Mouse (Mus musculus): ENCODE data around the gene Snx22. TPM values are rescaled to one million over a fixed set of nuclear protein-coding genes. Genes with fewer than 3 reads are reported as not detected.

Gene Snx22
- total RNA-seq, 2 experiments from 2014 or later: 0.28 TPM; not detected in 1

GRCm38 (mm10) chr9:66064316-66064715 is 5.2 kb downstream of the Snx22 start:
- intact Hi-C loops (cut with DNase I): loop anchor here (5.0 kb wide), 1 partner anchor 58 kb away; no protein-coding TSS in a partner anchor
- no peak for TF ChIP-seq CTCF (IDR thresholded peaks at IDR 0.05)
- no peak overlapping the region for H3K4me3 ChIP-seq
- no peak for DNase-seq
- H3K27ac ChIP-seq: no peak overlapping the region

- Histone ChIP-seq H3K4me3 (no peak overlapping the region), H3K27ac (no peak overlapping the region)
- TF ChIP-seq CTCF (IDR thresholded peaks at IDR 0.05): no peak
- intact Hi-C loops (cut with DNase I): loop anchor here (5.0 kb wide), 1 partner anchor 59 kb away; no protein-coding TSS in a partner anchor
- DNase-seq: no peak
Measured at GRCm38 (mm10) chr9:66063446-66063845, 6.1 kb downstream of the Snx22 start.

- intact Hi-C loops (cut with DNase I): loop anchor here (5.0 kb wide), 1 partner anchor 61 kb away; no protein-coding TSS in a partner anchor
Measured at GRCm38 (mm10) chr9:66061656-66062055, 7.9 kb downstream of the Snx22 start.

GRCm38 (mm10) chr9:66060986-66061385 is 8.5 kb downstream of the Snx22 start:
- DNase-seq: no peak
- TF ChIP-seq CTCF (IDR thresholded peaks at IDR 0.05): no peak
- Histone ChIP-seq H3K27ac (peak overlapping the region; percentile 93), H3K4me3 (peak overlapping the region; percentile 87)
- intact Hi-C loops (cut with DNase I): loop anchor here (5.0 kb wide), 1 partner anchor 61 kb away; no protein-coding TSS in a partner anchor

More at GRCm38 (mm10) chr9:66061656-66062055, 7.9 kb downstream of the Snx22 start:
- DNase-seq: no peak
- no peak for TF ChIP-seq CTCF (IDR thresholded peaks at IDR 0.05)
- no peak overlapping the region for H3K27ac ChIP-seq
- no peak overlapping the region for H3K4me3 ChIP-seq

- Histone ChIP-seq H3K27ac (peak overlapping the region; percentile 93), H3K4me3 (peak overlapping the region; percentile 87)
- intact Hi-C loops (cut with DNase I): loop anchor here (5.0 kb wide), 1 partner anchor 62 kb away; no protein-coding TSS in a partner anchor
- DNase-seq: no peak
- no peak for TF ChIP-seq CTCF (IDR thresholded peaks at IDR 0.05)
Measured at GRCm38 (mm10) chr9:66060308-66060647, 9.2 kb downstream of the Snx22 start.

GRCm38 (mm10) chr9:66059583-66060307 is 9.8 kb downstream of the Snx22 start, which contains the start of gene Ppib:
Ppib (plus strand) TSS chr9:66060222.
- intact Hi-C loops (cut with DNase I): loop anchor here (5.0 kb wide), 1 partner anchor 63 kb away; no protein-coding TSS in a partner anchor
- Histone ChIP-seq H3K27ac (peak within 1 kb of the TSS; percentile 93), H3K4me3 (peak within 1 kb of the TSS; percentile 87)
- peak; percentile 99 for DNase-seq
- TF ChIP-seq CTCF (IDR thresholded peaks at IDR 0.05): peak; percentile 16; the same call in 1 of the 2 replicates

GRCm38 (mm10) chr9:66053620-66054019 is 15.9 kb downstream of the Snx22 start:
- H3K4me3 ChIP-seq: no peak overlapping the region
- intact Hi-C loops (cut with DNase I): no loop called here
- DNase-seq: no peak
- TF ChIP-seq CTCF (IDR thresholded peaks at IDR 0.05): no peak
- H3K27ac ChIP-seq: no peak overlapping the region

GRCm38 (mm10) chr9:66052731-66053130 is 16.8 kb downstream of the Snx22 start:
- DNase-seq: no peak
- no peak for TF ChIP-seq CTCF (IDR thresholded peaks at IDR 0.05)
- Histone ChIP-seq H3K4me3 (no peak overlapping the region), H3K27ac (no peak overlapping the region)
- intact Hi-C loops (cut with DNase I): no loop called here

- Histone ChIP-seq H3K4me3 (no peak overlapping the region), H3K27ac (no peak overlapping the region)
- DNase-seq: no peak
- no peak for TF ChIP-seq CTCF (IDR thresholded peaks at IDR 0.05)
- intact Hi-C loops (cut with DNase I): no loop called here
Measured at GRCm38 (mm10) chr9:66051493-66051892, 18.0 kb downstream of the Snx22 start.

- no peak overlapping the region for H3K4me3 ChIP-seq
- intact Hi-C loops (cut with DNase I): no loop called here
- DNase-seq: no peak
- TF ChIP-seq CTCF (IDR thresholded peaks at IDR 0.05): peak; percentile 29; the same call in 1 of the 2 replicates
- H3K27ac ChIP-seq: peak overlapping the region; percentile 60
Measured at GRCm38 (mm10) chr9:66049931-66050601, 19.5 kb downstream of the Snx22 start.

GRCm38 (mm10) chr9:66043241-66043640 is 26.3 kb downstream of the Snx22 start:
- no peak for DNase-seq
- intact Hi-C loops (cut with DNase I): no loop called here
- Histone ChIP-seq H3K4me3 (no peak overlapping the region), H3K27ac (no peak overlapping the region)
- no peak for TF ChIP-seq CTCF (IDR thresholded peaks at IDR 0.05)

- intact Hi-C loops (cut with DNase I): no loop called here
- TF ChIP-seq CTCF (IDR thresholded peaks at IDR 0.05): no peak
- Histone ChIP-seq H3K27ac (no peak overlapping the region), H3K4me3 (no peak overlapping the region)
- DNase-seq: no peak
Measured at GRCm38 (mm10) chr9:66042331-66042730, 27.2 kb downstream of the Snx22 start.

- H3K4me3 ChIP-seq: no peak overlapping the region
- H3K27ac ChIP-seq: no peak overlapping the region
- no peak for DNase-seq
- TF ChIP-seq CTCF (IDR thresholded peaks at IDR 0.05): no peak
- intact Hi-C loops (cut with DNase I): no loop called here
Measured at GRCm38 (mm10) chr9:66040801-66041200, 28.7 kb downstream of the Snx22 start.
